Mouse (Mus musculus) ES-Bruce4 (cell line): ENCODE results near the gene Pcsk5.

Experiments
- CTCF ChIP-seq: IDR thresholded peaks from one replicate; pipeline ENCODE4 v1.8.1; 2011; ENCODE audit warnings: low read depth, low read length
- EP300 ChIP-seq: IDR thresholded peaks from 2 replicates; pipeline ENCODE4 v1.6.1; 2011; ENCODE audit warnings: low read depth, low read length; ENCODE audit not compliant: insufficient read depth
- POLR2A ChIP-seq: IDR thresholded peaks from one replicate; pipeline ENCODE4 v1.8.1; 2011; ENCODE audit warnings: low read length; ENCODE audit not compliant: insufficient read depth

- TF ChIP-seq CTCF = no peak
- TF ChIP-seq EP300 = no peak
- TF ChIP-seq POLR2A = no peak
These were observed 282.3 kb downstream of the Pcsk5 start for GRCm38 (mm10) chr19:17555159-17555558.
